Mouse (Mus musculus): ENCODE data around the gene Ppp1r21. TPM values are rescaled to one million over a fixed set of nuclear protein-coding genes. Genes with fewer than 3 reads are reported as not detected.

Gene Ppp1r21
- total and polyA plus RNA-seq, 3 experiments, result 21.5 to 30.4 (median 27.7) TPM

DNA sequence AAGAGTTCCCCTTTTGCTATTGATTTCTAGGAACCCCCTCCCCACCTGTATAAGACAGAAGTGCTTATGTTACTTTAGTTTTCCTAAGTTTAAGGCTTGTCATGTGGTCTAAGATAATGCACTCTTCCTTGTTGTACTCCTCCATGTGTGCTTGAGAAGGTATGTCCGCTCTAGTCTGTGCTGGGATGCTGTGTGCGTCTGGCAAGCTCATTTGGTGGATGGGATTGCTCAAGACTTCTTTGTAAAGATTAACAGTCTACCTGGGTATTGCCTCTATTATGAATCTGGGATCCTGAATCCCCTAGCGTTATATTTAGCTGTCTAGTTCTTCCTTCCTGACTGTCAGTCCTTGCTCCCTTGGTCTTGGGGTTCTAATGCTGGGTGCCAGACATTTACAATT is 102.7 kb downstream of the Ppp1r21 start:
- Histone ChIP-seq H3K36me3 (replicated peaks in 1 of 2; ENCODE audit: control insufficient read depth in 1 of 2, insufficient read depth in 1 of 2, low read length in 1 of 2) (peaks cover 0 to 18% of the 10 kb centered on the region in 2 experiments), H3K79me2 (replicated peaks; ENCODE audit: control insufficient read depth, extremely low read depth, insufficient read depth, poor library complexity, severe bottlenecking) (no peaks in the 10 kb centered on the region), H3K9me3 (replicated peaks; ENCODE audit: low read length) (no peaks in the 10 kb centered on the region), H3K4me2 (ENCODE audit: insufficient read depth, low read depth, poor library complexity, severe bottlenecking) (no peak overlapping the region), H3K27me3 (replicated peaks) (no peaks in the 10 kb centered on the region), H3K4me1 (ENCODE audit: control insufficient read depth in 1 of 2, insufficient read depth in 2 of 2) (peaks cover 0 to 9% of the 10 kb centered on the region in 2 experiments; a peak in 2 of 4 replicates), H3K27ac (ENCODE audit: insufficient read depth, low read depth) (no peak overlapping the region), H3K9ac (ENCODE audit: insufficient read depth, low read depth) (no peak overlapping the region), H3K4me3 (replicated peaks in 1 of 3; ENCODE audit: low read depth in 2 of 3, low read length in 2 of 3, poor library complexity in 1 of 3) (no peak overlapping the region)
- no peak for TF ChIP-seq POLR2A (IDR thresholded peaks at IDR 0.05; ENCODE audit: low read depth, low read length)
- no peak for TF ChIP-seq E2F4 (IDR thresholded peaks at IDR 0.05; ENCODE audit: insufficient replicate concordance, low read depth, low read length)
- TF ChIP-seq JUN (IDR thresholded peaks at IDR 0.05; ENCODE audit: insufficient read depth, low read depth, low read length), result no peak
- no peak for TF ChIP-seq SMC3 (IDR thresholded peaks at IDR 0.05; ENCODE audit: low read depth, low read length)
- TF ChIP-seq ZNF384 (IDR thresholded peaks at IDR 0.05; ENCODE audit: low read depth, low read length), result no peak
- no peak for TF ChIP-seq MAFK (IDR thresholded peaks at IDR 0.05; ENCODE audit: insufficient replicate concordance, low read length)
- no peak for TF ChIP-seq CHD2 (IDR thresholded peaks at IDR 0.05; ENCODE audit: low read length)
- no peak for TF ChIP-seq USF1 (IDR thresholded peaks at IDR 0.05; ENCODE audit: low read depth, low read length)
- no peak for TF ChIP-seq PAX5 (IDR thresholded peaks at IDR 0.05; ENCODE audit: low read length)
- TF ChIP-seq MAX (IDR thresholded peaks at IDR 0.05; ENCODE audit: low read length), result no peak
- TF ChIP-seq USF2 (conservative IDR thresholded peaks at IDR 0.05; ENCODE audit: low read depth, low read length), result no peak
- TF ChIP-seq MAZ (IDR thresholded peaks at IDR 0.05; ENCODE audit: low read depth, low read length), result no peak
- no peak for TF ChIP-seq ETS1 (conservative IDR thresholded peaks at IDR 0.05; ENCODE audit: low read depth, low read length)
- in situ Hi-C loops (cut with MboI; ENCODE audit: low pct_ligation_motif_present, low pct_unique_long_range_greater_than_20kb, low sequenced_read_pairs), result loop anchor here (10.0 to 25.0 kb wide), 2 partner anchors 108 to 370 kb away; no protein-coding TSS in a partner anchor
- no peak for DNase-seq (ENCODE audit: extremely low read depth)
- dilution Hi-C loops (cut with MboI; ENCODE audit: extremely low pct_ligation_motif_present, extremely low pct_unique_long_range_greater_than_20kb, low sequenced_read_pairs), result no loop called here

- Histone ChIP-seq H3K4me1 (ENCODE audit: control insufficient read depth in 1 of 2, insufficient read depth in 2 of 2) (peaks cover 0 to 4% of the 10 kb centered on the region in 2 experiments; a peak in 2 of 4 replicates), H3K9ac (ENCODE audit: insufficient read depth, low read depth) (no peak overlapping the region), H3K4me3 (replicated peaks in 1 of 3; ENCODE audit: low read depth in 2 of 3, low read length in 2 of 3, poor library complexity in 1 of 3) (no peak overlapping the region), H3K27me3 (replicated peaks) (no peaks in the 10 kb centered on the region), H3K27ac (ENCODE audit: insufficient read depth, low read depth) (no peak overlapping the region), H3K79me2 (replicated peaks; ENCODE audit: control insufficient read depth, extremely low read depth, insufficient read depth, poor library complexity, severe bottlenecking) (no peaks in the 10 kb centered on the region), H3K36me3 (replicated peaks in 1 of 2; ENCODE audit: control insufficient read depth in 1 of 2, insufficient read depth in 1 of 2, low read length in 1 of 2) (peaks cover 0 to 23% of the 10 kb centered on the region in 2 experiments), H3K4me2 (ENCODE audit: insufficient read depth, low read depth, poor library complexity, severe bottlenecking) (no peak overlapping the region), H3K9me3 (replicated peaks; ENCODE audit: low read length) (no peaks in the 10 kb centered on the region)
- in situ Hi-C loops (cut with MboI; ENCODE audit: low pct_ligation_motif_present, low pct_unique_long_range_greater_than_20kb, low sequenced_read_pairs) (loop anchor here (10.0 to 25.0 kb wide), 2 partner anchors 111 to 374 kb away; no protein-coding TSS in a partner anchor), dilution Hi-C loops (cut with MboI; ENCODE audit: extremely low pct_ligation_motif_present, extremely low pct_unique_long_range_greater_than_20kb, low sequenced_read_pairs) (no loop called here)
- TF ChIP-seq MAZ (IDR thresholded peaks at IDR 0.05; ENCODE audit: low read depth, low read length), result no peak
- TF ChIP-seq POLR2A (IDR thresholded peaks at IDR 0.05; ENCODE audit: low read depth, low read length), result no peak
- TF ChIP-seq CHD2 (IDR thresholded peaks at IDR 0.05; ENCODE audit: low read length), result no peak
- TF ChIP-seq RCOR1 (conservative IDR thresholded peaks at IDR 0.05; ENCODE audit: low read depth, low read length), result no peak
- TF ChIP-seq POLR2AphosphoS2 (IDR thresholded peaks at IDR 0.05; ENCODE audit: low read depth, low read length), result no peak
- no peak for TF ChIP-seq ZMIZ1 (IDR thresholded peaks at IDR 0.05; ENCODE audit: low read depth, low read length)
- DNase-seq (ENCODE audit: extremely low read depth), result no peak
These were observed 106.2 kb downstream of the Ppp1r21 start for GRCm38 (mm10) chr17:88636076-88636475.

Data from CH12.LX (cell line).